Mouse (Mus musculus) 3T3-L1 (cell line): Measurements from ENCODE around the gene Bst2.

ENCODE experiments used
- DNase-seq: peaks from one replicate; pipeline ENCODE4 v3.0.0-alpha.2; 2015; ENCODE audit warnings: low read depth, low spot score

Gene Bst2

DNA sequence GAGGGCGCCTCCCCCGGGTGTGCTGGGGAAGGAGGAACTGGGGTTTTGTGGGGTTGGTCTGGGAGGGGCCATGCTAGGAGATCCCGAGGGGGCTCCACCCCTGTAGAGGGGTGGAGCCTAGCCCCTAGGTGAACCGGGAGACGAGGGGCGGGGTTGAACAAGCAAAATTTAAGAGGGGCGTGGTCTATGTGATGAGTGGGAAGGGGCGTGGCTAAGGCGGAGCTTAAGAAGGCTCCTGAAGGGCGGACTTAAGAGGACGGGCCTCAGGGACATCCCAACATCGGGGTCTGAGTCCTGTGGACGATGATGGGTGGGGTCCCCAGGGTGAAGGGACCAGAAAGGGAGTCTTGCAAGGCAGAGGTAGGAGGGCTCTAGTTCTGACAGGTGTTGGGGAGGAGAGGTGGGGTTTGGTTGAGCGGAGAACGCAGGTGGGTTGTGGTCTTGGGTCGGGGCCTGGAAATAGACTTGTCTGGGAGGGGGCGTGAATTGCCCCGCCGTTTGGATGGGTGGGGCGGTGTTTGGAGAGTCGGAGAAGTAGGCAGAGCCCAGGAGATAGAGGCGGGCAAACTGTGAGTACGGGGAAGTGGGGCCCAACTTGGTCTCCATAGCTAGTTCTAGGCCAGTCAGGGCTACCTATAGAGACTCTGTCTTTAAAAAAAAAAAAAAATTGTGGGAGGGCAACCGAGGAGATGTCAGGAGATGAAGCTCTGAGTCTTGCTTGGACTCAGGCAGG is 21.9 kb upstream of the Bst2 start:
- DNase-seq = no peak

DNA sequence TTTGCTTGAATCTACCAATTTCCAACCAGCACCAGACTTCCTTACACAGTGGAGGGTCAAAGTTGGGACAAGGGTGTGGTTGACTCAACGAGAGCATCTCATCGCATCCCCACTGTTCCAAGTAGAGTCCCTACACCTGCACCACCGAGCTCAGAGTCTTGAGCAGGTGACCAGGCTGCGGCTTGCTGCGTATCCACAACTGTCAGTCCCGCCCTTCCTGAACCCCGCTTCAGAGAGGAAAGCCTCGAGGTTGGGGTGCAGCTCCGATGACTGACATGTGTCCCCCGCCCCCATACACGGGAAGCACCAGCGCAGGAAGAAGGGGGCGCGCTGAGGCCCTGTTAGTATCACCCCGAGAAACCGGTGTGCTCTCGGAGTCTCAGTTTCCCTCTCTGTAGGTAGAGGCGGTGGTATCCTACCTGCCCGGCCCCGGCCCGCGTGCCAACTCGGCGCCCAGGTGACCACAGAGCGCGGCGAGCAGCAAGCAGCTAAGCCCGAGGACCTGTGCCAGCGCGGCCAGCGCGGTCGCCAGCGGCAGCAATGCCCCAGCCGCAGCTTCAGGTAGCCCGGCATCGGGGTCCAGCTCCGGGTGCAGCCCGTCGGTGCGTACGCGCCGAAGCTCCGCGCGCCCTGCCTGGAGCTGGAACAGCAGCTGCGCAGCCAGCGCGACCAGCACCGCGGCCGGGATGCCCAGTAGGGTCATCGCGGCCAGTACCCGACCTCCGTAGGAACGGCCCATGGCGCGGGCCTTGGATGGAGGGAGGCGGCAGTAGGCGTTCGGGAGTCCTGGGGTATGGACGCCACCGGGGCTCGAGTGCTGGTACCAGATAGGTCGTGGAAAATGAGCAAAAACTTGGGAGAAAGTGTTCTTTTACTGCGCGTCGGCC is 21.1 kb upstream of the Bst2 start, which contains the start of gene Tmem221:
Tmem221 (minus strand) TSS at position 801 of the 887 bp plus-strand sequence.
- no peak for DNase-seq

- DNase-seq = no peak
These were observed 17.4 kb upstream of the Bst2 start for GRCm38 (mm10) chr8:71554644-71555043.

- DNase-seq = no peak
These were observed 16.7 kb upstream of the Bst2 start for GRCm38 (mm10) chr8:71554001-71554400.

DNA sequence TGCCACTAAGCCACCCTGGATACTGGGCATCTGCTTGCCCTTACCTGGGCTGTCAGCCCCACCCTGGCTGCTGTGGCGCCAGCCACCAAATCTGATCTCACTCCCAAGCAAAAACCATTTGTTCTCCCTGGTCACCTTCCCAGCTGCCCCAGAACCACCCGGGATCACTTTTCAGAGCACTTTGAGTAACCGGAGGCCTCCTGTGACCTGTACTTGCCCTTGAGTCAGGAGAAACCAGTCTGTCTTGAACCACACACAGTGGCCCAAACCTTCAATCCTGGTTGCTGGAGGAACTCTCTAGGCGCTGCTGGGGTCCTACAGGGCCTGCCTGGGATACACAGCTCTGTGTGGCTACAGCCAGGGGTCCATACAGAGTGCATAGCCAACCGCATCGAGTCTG is 15.5 kb upstream of the Bst2 start:
- no peak for DNase-seq

- DNase-seq = no peak
These were observed 13.5 kb upstream of the Bst2 start for GRCm38 (mm10) chr8:71550754-71551153.

GRCm38 (mm10) chr8:71547590-71547989 is 10.3 kb upstream of the Bst2 start:
- no peak for DNase-seq

DNA sequence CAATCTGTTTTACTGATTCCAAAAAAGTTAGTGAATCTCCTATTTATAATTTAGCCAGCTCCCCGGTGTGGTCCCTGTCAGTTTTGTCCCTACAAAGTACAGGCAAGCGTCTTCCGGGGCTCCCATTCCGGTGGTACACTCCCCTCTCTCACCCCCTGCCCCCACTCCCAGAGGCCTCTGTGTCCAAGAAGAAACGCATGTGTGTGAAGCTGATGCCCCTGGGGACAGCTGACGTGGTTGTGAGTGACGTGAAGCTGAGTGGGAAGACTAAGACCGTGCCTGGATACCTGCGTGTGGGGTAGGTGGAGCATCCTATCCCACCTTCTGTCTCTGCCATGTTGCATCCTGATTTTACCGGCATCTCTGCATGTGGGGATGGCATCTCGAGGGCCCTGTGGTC is 7.8 kb upstream of the Bst2 start:
- no peak for DNase-seq

- DNase-seq = no peak
These were observed 6.5 kb upstream of the Bst2 start for GRCm38 (mm10) chr8:71543755-71544154.

GRCm38 (mm10) chr8:71542632-71543343 is 5.5 kb upstream of the Bst2 start, which contains the start of gene Mvb12a:
TSS of gene Mvb12a (plus strand) at chr8:71542922.
- DNase-seq = peak; percentile 100

DNA sequence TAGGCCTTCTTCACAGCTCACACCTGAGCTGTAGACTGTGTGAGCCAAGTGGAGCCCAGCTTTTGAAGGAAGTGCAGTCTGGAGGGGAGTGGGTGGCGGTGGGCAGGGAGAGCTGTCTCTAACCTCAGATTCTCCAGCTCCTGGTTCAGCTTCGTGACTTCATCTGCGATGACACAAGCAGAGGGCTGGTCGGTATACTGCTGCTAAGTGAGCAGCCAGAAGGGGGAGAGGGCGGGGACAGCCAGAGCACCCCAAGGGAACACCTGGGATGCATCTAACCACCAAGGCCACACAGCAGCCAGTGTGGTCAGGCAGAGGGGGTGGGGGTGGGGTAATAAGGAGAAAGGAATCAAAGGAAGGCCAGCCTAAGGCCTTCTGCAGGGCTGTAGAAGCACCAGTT is 1.6 kb downstream of the Bst2 start:
- DNase-seq = no peak

DNA sequence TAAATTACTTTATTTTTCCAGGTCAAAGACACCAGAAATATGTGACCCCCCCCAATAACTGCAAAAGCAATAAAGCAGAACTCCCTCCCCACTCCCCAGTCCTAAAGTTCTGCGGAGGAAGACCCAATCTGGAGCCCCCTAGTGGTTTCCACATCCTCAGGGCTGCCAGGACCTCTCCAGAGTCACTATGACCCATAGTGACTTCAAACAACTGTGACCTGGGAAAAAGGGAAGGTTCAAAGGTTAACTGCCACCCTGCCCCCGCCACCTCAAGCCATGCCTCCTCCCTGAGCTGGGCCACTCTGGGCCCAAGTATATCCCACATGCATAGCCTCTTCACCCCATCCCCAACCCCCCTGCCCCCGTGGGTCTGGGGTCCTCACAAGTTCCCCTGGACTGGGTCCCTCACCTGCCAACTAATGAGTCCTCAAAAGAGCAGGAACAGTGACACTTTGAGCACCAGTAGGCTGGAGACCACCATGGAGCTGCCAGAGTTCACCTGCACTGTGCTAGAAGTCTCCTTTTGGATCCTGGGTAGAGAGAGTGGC is 2.9 kb downstream of the Bst2 start:
- no peak for DNase-seq

GRCm38 (mm10) chr8:71530735-71531467 is 6.4 kb downstream of the Bst2 start:
- DNase-seq = peak; percentile 59

GRCm38 (mm10) chr8:71528362-71529073 is 8.7 kb downstream of the Bst2 start:
- DNase-seq = no peak

- no peak for DNase-seq
These were observed 9.9 kb downstream of the Bst2 start for GRCm38 (mm10) chr8:71527162-71527870.

DNA sequence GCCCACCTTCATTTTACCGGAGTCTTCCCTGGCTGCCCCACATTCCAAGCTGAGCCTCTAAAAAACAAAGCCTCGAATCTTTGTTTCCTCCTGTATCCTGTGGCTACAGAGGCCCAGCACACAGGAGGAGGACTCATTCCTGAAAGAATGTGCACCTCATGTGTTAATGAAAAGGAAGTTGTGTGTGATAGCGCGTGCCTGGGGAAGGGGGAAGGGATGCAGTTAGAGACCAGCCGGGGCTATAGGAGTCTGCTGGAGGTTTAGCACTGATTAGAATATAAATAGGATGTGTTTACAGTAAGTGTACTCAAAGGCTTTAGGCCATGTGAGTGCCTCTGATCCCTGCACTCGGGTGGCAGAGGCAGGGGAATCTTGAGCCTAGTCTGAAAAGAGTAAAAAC is 11.0 kb downstream of the Bst2 start:
- no peak for DNase-seq

GRCm38 (mm10) chr8:71525226-71526050 is 11.8 kb downstream of the Bst2 start, which contains the start of gene Ccdc194:
TSS of gene Ccdc194 (minus strand) at chr8:71525711.
- DNase-seq = no peak

DNA sequence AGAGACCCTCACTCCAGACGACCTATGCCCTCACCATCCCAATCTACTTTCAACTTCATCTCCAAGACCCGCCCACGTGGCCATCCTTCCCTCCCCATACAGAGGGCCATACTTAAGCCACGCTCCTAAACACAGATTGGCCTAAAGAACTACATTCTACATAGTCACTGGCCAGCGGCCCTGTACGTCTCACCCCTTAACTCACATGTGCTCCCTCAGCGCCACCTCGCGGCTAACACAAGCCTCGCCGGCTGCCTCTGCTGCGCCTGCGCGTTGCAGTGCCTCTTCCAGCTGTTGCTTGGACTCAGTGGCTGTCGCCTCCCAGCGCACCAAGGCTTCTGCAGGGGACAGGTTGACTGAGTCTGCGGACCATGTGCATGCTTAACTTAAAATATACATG is 15.6 kb downstream of the Bst2 start:
- peak; percentile 99 for DNase-seq
